Mouse (Mus musculus) bone marrow, adult 2 months (tissue): ENCODE results near the gene Slc35f2.

Experiments used
- CTCF ChIP-seq: fragments of 200-500 bp; IDR thresholded peaks from 2 replicates; pipeline ENCODE4 v1.5.1; 2011; ENCODE audit warnings: low read length, control low read depth; ENCODE audit not compliant: control insufficient read depth, insufficient read depth
- POLR2A ChIP-seq: fragments of 200-500 bp; IDR thresholded peaks from 2 replicates; pipeline ENCODE4 v1.6.1; 2011; ENCODE audit warnings: low read depth, mild to moderate bottlenecking, control low read depth, low read length, borderline replicate concordance; ENCODE audit not compliant: control insufficient read depth

- no peak for TF ChIP-seq CTCF
- no peak for TF ChIP-seq POLR2A
These were observed 6.6 kb upstream of the Slc35f2 start for GRCm38 (mm10) chr9:53764697-53765096.
